Mouse (Mus musculus): Measurements from ENCODE around the gene Celf6.

- TF ChIP-seq CTCF (IDR thresholded peaks at IDR 0.05; ENCODE audit: extremely low read depth, insufficient read length, insufficient replicate concordance, low read depth, low read length) (no peak), POLR2A (IDR thresholded peaks at IDR 0.05; ENCODE audit: low read depth, low read length) (no peak)
Observed at GRCm38 (mm10) chr9:59533889-59534288, 43.8 kb upstream of the Celf6 start.
